Mouse (Mus musculus): ENCODE data around the gene Ptbp1. TPM values are rescaled to one million over a fixed set of nuclear protein-coding genes. Genes with fewer than 3 reads are reported as not detected.

Gene Ptbp1
- total and polyA plus RNA-seq, 3 experiments: 217 to 332 (median 259) TPM

DNA sequence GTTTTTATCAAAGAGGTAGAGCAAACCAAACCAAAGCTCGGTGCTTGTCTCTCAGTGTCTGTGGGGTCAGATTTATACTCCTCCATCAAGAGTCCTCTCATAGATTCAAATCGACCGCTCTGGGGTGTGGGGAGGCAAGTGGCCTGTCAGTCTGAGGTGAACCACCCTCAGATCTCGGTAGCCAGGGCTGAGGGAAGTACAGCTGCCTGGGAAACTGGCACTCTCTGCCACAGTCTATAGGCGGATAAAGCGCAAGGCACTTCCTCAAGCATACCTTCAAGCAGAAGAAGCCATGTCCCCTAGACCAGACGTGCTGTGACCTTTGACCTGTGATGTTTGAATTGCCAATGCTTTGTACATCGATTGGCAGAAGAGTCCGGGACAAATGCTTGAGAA is 21.4 kb upstream of the Ptbp1 start:
- DNase-seq: no peak

DNA sequence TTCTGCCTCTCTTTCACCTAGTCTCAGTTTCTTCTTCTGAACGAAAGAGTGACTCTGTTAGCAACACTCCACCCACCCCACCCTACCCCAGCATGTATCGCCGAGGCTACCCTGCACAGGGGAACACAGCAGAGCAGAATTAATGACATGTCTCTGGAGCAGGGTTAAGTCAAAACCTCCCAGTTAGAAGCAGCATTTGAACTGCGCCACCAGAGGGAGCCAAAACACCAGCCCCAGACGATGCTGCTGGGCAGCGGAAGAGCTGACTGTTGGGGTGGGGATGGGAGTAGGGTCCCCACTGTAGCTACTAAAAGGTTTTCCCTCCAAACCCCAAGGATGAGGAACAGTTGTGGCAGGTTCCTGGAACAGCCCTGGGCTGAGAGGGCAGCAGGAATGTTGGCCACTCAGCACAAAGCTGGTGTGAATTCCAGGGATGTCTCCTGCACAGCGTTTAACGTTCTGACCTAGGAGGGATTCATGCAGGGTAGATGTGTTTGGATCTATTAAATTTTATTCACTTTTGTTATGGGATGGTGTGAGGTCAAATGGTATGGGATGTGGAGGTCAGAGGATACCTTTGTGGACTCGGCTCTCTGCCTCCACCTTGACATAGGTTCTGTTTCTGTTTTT is 19.3 kb upstream of the Ptbp1 start:
- DNase-seq: peak; percentile 72

DNA sequence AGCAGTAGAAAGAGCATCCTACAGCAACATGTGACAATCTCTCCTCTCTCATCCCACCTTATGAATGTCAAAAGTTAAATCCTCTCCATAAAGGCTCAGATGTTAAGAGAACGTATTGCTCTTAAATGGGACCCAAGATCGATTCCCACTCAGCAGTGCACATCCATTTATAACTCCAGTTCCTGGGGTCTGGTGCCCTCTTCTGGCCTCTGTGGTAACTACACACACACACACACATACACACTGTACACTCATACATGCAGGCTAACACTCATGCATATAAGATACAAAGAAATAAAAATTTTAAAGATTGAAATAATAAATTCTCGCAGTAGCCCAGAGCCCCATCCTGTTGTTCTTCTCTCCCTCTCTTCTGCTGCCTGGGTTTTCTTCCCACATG is 17.3 kb upstream of the Ptbp1 start:
- DNase-seq: no peak

DNA sequence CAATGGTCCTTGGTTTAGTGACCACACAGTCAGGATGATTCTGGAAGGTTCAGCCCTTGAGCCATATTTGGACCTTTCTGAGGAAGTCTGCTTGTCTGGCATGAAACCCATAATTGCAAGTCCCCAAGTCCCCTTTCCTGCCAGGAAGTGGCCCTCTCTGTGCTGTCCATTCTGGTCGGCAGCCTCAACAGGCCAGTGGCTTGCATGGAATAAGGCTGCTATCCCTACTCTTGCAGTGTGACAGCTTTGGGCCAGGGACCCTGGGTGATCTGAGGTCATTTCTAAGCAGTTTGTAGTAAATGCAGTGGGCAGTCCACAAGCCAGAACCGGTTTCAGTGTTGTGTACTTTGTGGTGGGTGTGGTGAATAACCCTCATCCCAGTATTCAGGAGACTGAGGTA is 16.1 kb upstream of the Ptbp1 start:
- DNase-seq: no peak

DNA sequence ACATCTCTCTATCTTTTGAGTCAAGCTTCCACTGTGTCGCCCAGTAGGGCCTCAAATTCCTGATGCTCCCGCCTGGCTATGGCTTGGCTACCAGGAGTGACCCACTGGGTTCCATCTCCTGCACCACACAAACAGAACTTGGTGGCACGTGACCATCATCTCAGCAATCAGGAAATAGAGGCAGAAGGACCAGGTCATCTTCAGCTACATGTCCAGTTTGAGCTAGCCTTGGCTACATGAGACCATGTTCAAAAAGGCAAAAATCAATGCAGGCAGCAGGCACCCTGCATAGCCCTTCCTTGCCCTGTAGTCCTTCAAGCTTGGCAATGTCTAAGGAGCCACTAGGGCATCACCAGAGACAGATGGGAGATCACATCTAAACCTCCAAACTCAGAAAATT is 14.1 kb upstream of the Ptbp1 start:
- no peak for DNase-seq

DNA sequence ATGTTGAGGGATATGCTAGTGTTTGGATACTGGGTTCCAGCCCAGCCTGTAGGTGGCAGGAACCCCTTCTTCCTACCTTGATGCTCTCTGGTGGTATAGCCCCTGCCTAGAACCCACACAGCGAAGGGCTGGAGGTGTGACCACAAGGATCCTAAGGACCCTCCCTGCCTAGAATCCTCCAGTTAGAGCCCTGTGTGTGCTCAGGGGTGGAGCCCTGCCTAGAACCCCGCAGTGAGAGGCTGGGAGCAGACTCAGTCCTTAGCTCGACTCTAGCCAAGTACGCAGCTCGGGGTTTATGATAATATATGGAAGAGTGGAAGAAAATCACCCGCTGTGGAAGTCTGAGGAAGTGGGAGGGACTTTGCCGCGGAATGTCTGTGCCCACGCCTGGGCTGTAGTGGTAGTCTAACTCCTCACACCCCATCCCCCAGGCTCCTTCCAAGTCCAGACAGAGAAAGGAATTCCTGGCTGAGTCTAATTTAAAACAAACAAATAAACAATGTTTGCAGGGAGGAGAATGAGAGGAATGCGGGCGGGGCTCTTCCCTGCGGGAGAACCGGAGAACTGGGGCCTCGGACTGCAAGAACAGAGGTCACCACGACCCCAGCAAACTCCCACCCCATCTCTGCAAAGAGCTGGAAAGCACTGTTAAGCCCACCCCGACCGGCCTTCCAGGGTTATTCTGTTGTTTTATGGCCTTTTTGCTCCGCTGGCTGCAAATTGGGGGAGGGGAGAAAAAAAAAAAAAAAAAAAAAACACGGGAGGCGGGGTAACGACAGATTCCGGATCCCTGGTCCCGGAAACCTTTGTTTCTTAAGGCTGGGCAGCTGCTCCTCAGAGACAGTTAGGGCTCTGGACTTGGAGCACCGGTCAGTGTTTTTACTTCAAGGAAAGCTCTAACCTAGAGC is 13.3 kb upstream of the Ptbp1 start:
- DNase-seq: peak; percentile 72

DNA sequence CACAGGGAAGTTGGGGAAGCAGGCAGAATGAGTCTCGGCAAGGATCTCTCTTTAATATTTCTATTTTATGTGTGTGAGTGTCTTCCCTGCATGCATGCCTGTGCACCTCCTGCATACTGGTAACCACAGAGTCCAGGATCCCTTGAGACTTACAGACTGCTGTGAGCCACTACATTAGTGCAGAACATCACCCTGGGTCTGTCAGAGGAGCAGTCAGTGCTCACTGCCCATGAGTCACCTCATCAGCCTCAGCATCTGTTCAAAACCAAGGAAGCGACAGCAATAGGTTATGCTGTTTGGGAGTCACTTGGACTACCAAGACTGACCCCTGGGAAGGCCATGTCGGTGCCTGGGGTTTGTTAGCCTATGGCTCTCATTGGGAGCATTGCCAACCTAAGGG is 11.9 kb upstream of the Ptbp1 start:
- no peak for DNase-seq

DNA sequence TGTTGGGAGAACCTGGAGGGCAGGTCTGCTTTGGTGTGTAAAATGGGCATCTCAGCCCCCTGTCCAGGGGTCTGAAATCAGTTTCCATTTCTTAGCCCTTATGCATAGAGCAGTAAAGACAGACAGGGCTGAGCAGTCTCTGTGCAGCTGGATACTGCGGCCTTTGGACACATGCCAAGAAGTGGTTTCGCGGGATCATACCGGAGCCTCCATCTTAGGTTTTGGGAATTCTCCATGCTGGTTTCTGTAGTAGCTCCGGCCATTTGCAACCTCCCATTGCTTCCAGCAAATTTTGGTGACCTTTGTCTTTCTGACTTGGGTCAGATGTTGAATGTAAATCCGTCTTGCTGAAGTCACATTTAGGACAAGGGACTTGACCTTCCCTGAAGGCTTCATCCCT is 10.8 kb upstream of the Ptbp1 start:
- peak; percentile 38 for DNase-seq

DNA sequence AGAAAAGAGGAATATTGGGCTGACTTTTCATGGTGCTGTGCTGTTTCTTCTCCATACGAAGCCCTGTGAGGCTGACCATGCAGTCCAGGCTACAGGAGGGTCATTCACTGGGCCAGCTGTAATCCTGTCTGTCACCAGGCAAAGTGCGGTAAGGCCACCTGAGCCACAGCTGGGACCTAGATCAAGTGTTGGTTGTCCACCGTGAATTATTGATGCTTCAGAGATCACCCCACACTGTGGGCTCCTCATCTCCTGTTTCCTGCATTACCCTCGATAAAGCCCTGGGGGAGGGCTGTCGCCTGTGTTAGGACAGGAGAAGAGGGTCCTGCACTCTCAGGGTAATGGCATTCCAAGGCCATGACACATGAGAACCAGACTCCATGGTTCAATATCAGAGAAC is 7.7 kb upstream of the Ptbp1 start:
- no peak for DNase-seq

DNA sequence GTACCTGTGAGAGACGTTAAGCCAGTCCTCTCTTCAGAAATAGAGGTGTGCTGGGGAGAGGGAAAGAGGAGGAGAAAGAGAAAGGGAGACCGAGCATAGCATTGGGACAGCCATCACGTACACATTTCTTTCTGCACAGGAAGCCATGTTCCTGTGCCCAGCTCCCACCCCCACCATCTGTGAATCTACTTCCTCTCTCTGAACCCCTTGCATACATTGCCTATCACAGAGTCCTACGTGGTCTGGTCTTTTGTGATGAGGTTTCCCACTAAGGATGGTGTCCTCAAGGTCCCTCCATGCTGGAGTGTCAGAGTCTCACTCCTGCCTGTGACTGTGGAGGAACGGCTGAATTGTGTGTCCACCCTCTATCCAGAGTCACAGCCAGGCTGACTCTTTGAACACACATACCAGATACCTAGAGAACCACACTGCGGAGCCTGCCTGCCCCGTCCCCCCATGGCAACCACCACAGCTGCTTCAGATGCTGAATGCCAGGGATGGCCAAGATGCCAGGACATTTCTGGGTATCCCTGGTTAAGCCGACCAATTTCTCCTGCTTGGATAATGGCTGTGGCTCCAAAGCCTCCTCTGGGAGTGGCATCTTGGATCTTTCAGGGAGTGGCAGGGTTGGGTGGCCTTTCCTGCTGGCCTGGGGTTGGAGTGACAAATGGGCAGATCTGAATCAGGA is 4.1 kb upstream of the Ptbp1 start:
- no peak for DNase-seq

DNA sequence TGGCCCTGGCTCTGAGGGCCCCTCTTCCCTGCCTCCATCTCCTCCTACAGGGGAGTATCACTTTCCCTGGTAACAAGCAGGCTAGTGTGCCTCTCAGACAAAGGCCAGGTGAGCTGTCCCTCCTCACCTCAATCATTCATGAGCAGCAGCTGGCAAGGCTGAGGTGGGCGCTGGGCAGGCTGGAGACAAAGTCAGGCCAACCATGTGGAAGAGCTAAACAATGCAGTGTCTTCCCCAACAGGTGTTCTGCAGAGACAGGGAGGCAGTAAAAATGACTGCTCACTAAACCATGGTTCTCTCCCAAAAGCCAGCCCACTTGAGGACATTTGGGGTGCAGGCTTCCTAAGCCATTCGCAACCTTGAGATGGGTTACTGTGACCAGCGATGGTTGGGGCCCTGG is 2.6 kb upstream of the Ptbp1 start:
- DNase-seq: no peak

DNA sequence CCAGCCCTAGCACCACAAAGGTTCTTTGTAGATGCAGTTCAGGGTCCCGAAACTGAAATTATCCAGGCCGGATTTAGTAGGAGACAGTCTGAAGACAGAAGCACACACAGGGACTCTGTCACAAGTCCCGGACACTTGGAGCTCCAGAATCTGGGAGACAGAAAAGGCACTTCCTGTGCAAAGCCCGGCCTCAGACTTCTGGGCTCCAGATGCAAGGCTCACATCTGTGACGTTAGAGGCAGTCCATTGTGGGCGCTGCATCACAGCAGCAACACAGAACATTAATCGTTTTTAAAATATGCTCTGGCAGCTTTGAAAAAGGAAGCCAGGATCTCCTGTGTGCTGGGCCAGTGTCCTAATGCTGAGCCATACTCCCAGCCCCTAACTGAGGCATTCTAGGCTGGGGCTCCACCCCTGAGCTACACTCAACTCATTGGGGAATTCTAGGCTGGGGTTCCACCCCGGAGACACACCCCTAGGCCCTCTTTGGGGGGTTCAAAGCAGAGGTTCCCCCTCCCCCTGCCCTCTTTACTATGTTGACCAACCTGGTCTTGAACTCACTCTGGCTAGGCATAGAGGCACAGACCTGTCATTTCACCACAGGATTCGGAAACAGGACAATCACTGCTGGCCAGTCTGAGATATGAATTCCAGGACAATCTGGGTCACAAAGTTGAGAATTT is 2.0 kb upstream of the Ptbp1 start:
- DNase-seq: peak; percentile 47

DNA sequence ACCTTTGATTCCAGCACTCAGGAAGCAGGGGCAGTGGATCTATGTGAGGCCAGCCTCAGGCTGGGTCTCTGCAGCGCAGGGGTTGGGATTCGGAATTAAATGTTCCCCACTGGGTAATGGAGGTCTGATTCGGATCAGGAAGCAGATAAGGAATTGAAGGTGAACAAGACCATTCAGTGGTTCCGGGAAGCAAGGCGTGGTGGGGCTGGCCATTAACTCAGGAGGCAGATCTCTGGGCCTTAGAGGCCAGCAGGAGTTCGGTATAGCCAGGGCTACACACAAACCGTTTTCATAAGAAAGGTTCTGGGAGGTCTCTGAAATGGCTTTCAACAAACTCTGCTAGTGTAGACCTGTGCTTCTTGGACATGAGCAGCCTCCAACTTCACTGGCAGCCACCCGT is 1.4 kb upstream of the Ptbp1 start:
- DNase-seq: no peak

DNA sequence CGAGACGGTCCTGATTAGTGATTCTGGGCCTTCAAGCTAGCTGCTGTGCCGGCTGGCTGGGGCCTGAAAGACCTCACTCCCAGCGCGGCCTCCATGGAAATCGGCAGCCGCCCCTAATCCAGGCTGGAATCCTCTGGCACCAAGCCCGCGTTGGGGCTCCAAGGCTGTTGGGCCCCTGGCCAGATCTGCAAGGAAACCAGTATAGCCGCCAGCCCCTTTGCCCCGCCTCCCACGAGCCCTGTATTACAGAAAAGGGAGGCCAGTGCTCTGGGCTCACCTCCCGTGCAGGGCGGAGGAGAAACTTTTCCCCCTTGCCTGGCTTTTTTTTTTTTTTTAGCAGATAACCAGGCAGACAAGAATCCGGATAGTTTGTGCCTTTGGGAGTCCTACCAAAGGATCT is 835 bp upstream of the Ptbp1 start:
- DNase-seq: peak; percentile 97

DNA sequence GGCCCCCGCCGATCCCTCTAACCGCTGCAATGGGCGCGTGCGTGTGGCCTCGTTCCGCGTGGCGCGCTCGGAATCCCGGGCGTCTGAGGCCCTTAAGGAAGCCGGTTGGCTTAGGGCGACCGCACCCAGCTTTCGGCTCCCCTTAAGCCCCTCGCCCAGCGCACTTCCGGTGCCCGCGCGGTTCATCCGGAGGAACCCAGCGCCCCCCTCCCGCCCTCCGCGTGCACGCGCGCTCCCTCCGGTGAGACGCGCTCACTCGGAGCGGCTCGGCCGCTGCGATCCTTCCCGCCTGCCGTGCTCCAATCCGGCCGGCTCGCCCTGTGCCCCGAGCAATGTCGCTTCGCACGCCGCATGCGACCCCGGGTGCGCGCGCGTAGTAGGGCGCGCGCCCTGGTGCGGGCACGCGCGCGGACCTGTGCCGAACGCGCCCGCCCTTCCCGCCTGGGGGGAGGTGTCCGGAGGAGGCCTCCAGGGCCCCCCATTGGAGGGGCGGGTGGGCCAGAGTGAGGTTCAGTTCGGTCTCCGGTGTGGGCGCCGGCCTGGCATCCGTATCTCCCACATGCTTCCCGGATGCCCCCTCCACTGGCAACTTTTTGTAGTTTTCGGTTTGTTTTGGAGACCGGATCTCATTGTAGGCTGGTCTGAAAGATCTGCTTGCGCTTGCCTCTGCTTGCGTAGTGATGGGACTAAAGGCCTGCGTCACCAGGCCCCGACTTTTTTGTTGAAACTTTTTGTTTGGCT is 744 bp downstream of the Ptbp1 start:
- peak; percentile 84 for DNase-seq

DNA sequence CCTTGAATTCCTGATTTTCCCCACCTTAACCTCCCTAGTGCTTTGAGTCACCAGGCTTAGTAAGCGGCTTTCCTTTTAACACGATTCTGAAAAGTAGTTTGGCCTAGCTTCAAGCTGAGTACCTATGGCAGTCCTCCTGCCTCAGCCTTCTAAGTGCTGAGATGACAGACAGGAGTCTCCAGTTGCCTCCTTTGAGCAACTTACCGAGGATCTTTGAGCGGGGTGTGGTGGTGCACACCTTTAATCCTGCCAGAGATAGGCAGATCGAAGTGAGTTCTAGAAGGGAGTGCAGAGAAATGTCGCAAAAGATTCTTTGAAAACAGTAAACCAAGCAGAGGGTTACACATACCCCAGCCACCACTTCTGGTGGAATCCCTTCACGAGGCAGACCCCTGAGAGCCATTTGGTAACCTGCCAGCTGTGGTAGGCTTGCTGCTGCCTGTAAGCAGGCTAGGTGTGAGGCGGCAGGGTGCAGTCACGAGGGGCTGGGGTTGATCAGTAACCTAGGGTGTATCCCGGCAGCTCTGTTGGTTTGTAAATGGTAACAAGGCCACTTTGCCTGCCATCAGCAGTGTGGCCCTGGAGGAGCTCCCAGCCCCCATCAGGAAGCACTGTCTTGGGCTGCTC is 1.4 kb downstream of the Ptbp1 start:
- DNase-seq: peak; percentile 64

DNA sequence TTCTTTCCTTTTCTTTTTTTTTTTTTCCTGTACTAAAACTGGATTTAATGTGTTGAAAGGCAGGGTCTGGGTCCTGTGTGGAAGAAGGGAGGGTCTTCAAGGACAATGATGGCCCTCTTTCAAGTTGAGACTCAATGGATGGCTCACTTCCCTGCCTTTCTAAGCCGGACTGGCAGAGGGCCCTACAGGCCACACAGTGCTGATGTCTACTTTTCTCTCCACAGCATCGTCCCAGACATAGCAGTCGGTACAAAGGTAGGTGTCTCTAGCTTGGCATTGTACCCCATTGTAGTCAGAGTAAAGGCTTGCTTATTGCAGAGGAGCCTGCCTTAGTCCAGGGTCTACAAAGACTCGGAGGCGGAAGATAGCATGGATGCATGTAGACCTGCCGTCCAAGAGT is 2.1 kb downstream of the Ptbp1 start:
- DNase-seq: no peak

DNA sequence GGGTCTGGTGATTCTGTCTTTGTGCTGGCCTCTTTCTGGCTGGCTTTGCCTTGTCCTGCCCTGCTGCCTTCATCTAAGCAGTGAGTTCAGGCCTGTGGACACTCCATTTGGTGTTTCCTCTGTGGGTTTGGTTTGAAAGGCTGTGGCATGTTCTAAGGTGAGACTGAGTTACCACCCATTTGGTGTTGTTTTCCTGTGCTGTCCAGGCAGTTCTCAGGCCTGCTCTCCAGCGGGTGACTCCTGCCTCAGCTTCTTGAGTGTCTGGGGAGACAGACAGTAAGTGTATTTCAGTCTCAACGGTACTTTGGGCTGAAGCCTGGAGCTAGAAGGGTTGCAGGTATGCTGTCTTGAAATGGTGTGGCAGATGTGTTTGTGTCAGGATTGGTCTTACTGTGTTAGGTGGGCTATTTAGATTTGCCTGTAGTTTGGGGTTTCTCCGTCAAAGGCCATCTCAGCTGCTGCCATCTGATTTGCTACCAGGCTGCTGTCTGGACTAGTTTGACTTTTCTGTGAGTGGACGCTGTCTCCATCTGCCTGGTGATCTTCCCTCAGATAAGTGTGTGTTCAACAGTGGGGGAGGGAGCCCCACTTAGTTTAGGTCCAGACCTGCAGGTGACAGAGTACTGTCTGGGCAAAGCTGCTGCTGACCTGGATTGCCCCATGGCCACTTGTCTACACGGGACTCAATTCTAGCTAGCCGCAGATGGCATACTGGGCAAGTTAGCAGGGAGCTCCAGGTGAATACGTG is 2.7 kb downstream of the Ptbp1 start:
- peak; percentile 36 for DNase-seq

DNA sequence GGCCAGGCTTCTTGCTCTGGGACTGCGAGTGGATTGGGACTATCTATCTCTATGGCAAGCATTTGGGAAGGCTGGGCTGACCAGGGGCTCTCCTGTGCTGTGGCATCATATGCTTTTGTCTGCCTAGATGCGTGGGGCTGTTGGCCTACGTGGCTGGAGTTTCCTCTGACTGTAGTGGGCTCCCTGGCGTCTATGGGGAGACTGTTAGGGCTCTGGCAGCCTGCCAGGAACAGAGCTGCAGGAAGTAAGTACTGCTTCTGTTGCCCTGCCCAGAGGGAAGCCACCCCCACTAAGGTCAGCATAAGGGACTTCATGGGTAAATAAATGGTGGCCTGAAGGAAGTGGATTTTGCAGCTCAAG is 3.2 kb downstream of the Ptbp1 start:
- DNase-seq: peak; percentile 68

DNA sequence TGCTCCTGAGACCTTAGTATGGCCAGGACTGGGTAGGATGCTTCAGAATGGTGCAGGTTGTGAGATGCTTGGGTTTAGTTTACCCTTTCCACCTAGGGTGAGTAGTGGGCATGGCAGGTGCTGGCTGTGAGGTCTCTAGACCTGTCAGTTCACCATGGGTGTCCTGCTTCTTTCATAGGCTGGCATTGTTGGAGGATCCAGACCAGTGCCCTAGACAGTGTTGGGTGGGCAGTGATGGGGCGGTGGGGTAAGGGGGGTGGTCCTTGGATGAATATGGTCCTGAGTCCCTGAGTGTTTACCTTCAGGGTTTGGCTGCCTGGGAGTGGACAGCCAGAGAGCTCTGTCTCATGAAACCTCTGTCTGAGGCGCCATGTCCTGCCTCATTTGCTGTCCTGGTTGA is 3.7 kb downstream of the Ptbp1 start:
- no peak for DNase-seq
